ENCODE assay signal across 9 mouse cellular contexts in genomic region chr8:89042118-89042460, GRCm38 (mm10). TPM values are rescaled to one million over a fixed set of nuclear protein-coding genes. Genes with fewer than 3 reads are reported as not detected.
DNase-seq lines count a peak whose midpoint lies in the region; ATAC-seq and TF ChIP-seq lines count a peak whose summit lies in the region.
"Had no signal": no experiment of that assay in that cellular context is flagged by ENCODE, and none has a peak within 500 bp of the region (broad histone marks: within the 10 kb centered on the region; RNA-seq: fewer than 3 reads in every experiment).

No protein-coding gene starts in this region.

- peak overlapping the region; percentile 77 for H3K4me3 ChIP-seq in heart, embryonic 12.5 days
- H3K4me3 ChIP-seq in brown adipose tissue, adult 24 weeks (ENCODE audit: insufficient read depth, low read depth, low read length) = peak overlapping the region; percentile 56
- H3K4me3 ChIP-seq in heart, postnatal 0 days (ENCODE audit: low read depth, low read length) = peak overlapping the region; percentile 53
- H3K4me3 ChIP-seq in liver, embryonic 13.5 days (replicated peaks) = peak overlapping the region; percentile 56

- H3K4me2 ChIP-seq in heart, embryonic 12.5 days = peak overlapping the region; percentile 95
- peak overlapping the region; percentile 89 for H3K4me2 ChIP-seq in heart, postnatal 0 days (ENCODE audit: low read depth, low read length)
- H3K4me2 ChIP-seq in liver, embryonic 13.5 days = peak overlapping the region; percentile 55

- no peak for TF ChIP-seq CTCF in heart, postnatal 0 days (IDR thresholded peaks at IDR 0.05; ENCODE audit: low read depth)

- DNase-seq in heart, postnatal 25 days (ENCODE audit: low spot score) = no peak
- no peak for DNase-seq in heart, postnatal 0 days (ENCODE audit: low spot score)
- DNase-seq in liver, embryonic 13.5 days = no peak
- no peak for DNase-seq in adipocyte (ENCODE audit: low spot score)
- DNase-seq in spleen, postnatal 14 days (ENCODE audit: low spot score in 2 of 2) = no peak
- DNase-seq in cerebellum, postnatal 36 days = no peak

- no peaks in the 10 kb centered on the region for H3K9me3 ChIP-seq in heart, embryonic 12.5 days (replicated peaks)
- H3K9me3 ChIP-seq in heart, postnatal 0 days (replicated peaks; ENCODE audit: control insufficient read depth, low read length) = no peaks in the 10 kb centered on the region
- no peaks in the 10 kb centered on the region for H3K9me3 ChIP-seq in liver, embryonic 13.5 days (replicated peaks)

- peak overlapping the region; percentile 91 for H3K27ac ChIP-seq in heart, embryonic 12.5 days (ENCODE audit: poor library complexity, severe bottlenecking)
- no peak overlapping the region for H3K27ac ChIP-seq in brown adipose tissue, adult 24 weeks (replicated peaks; ENCODE audit: low read depth, low read length)
- peak overlapping the region; percentile 55 for H3K27ac ChIP-seq in heart, postnatal 0 days (ENCODE audit: low read depth)
- H3K27ac ChIP-seq in liver, embryonic 13.5 days = peak overlapping the region; percentile 64

- H3K36me3 ChIP-seq in heart, embryonic 12.5 days = no peaks in the 10 kb centered on the region
- H3K36me3 ChIP-seq in heart, postnatal 0 days (replicated peaks; ENCODE audit: control insufficient read depth, insufficient read depth, low read length) = no peaks in the 10 kb centered on the region
- H3K36me3 ChIP-seq in liver, embryonic 13.5 days = no peaks in the 10 kb centered on the region

- peaks cover 38% of the 10 kb centered on the region for H3K4me1 ChIP-seq in heart, embryonic 12.5 days (replicated peaks)
- 0 out of 2 replicates have a peak, but pooled peaks cover 3% of the 10 kb centered on the region for H3K4me1 ChIP-seq in brown adipose tissue, adult 24 weeks (ENCODE audit: control insufficient read depth, insufficient read depth, insufficient read length, low read length)
- peaks cover 18% of the 10 kb centered on the region; the same call in 1 of the 2 replicates for H3K4me1 ChIP-seq in heart, postnatal 0 days (ENCODE audit: control insufficient read depth, insufficient read depth)
- no peaks in the 10 kb centered on the region for H3K4me1 ChIP-seq in liver, embryonic 13.5 days (replicated peaks)

- under 1% methylated on average over 35 of the region's 35 CpGs for WGBS in heart, embryonic 12.5 days
- WGBS in heart, postnatal 0 days = under 1% methylated on average over 35 of the region's 35 CpGs
- under 1% methylated on average over 35 of the region's 35 CpGs for WGBS in liver, embryonic 13.5 days (ENCODE audit: insufficient replicate concordance)

- no peak for TF ChIP-seq EP300 in heart, postnatal 0 days (IDR thresholded peaks at IDR 0.05; ENCODE audit: low read depth)

- ATAC-seq in heart, embryonic 12.5 days (ENCODE audit: insufficient number of reproducible peaks, low FRiP score) = no peak
- peak; percentile 28; the same call in 1 of the 2 replicates for ATAC-seq in heart, postnatal 0 days (ENCODE audit: insufficient read depth, low read depth)
- no peak for ATAC-seq in liver, embryonic 13.5 days (ENCODE audit: low read depth)

- intact Hi-C loops in heart, postnatal 25 days (cut with DNase I) = no loop called here

- peak overlapping the region; percentile 94 for H3K9ac ChIP-seq in heart, embryonic 12.5 days
- H3K9ac ChIP-seq in heart, postnatal 0 days (replicated peaks; ENCODE audit: low read depth, low read length) = peak overlapping the region; percentile 49; the same call in 1 of the 2 replicates
- peak overlapping the region; percentile 66 for H3K9ac ChIP-seq in liver, embryonic 13.5 days

- peaks cover 16% of the 10 kb centered on the region for H3K27me3 ChIP-seq in heart, embryonic 12.5 days (replicated peaks)
- H3K27me3 ChIP-seq in heart, postnatal 0 days (ENCODE audit: control insufficient read depth, insufficient read depth, low read length) = peaks cover 94% of the 10 kb centered on the region
- peaks cover 95% of the 10 kb centered on the region for H3K27me3 ChIP-seq in liver, embryonic 13.5 days

RNA-seq across cellular contexts. Expression of gene Sall1, which starts 1.9 kb away (rescaled TPM):
- polyA plus RNA-seq in heart, embryonic 12.5 days (2016; fragmentation: Nextera tagmentation; extraction: Ambion mirVana) = 6.4 and 6.7 TPM in 2 replicates
- total RNA-seq in heart, postnatal 25 days (2021) = 1 to 10 TPM; 1.3 to 1.5 TPM
- polyA plus RNA-seq in brown adipose tissue, adult 24 weeks (2012; ENCODE audit: insufficient read depth, insufficient read length, missing spikeins) = not detected in 2 replicates
- 2.3 and 3.9 TPM in 2 replicates for total RNA-seq in heart, postnatal 0 days (2014; rRNA removed; ENCODE audit: low replicate concordance)
- polyA plus RNA-seq in heart, postnatal 0 days (2015; fragmentation: Nextera tagmentation; extraction: Ambion mirVana) = 1.6 and 2.0 TPM in 2 replicates
- 0.85 and 1.0 TPM in 2 replicates for polyA plus RNA-seq in liver, embryonic 13.5 days (2015; fragmentation: Nextera tagmentation; extraction: Ambion mirVana)
- total RNA-seq: MEL had no signal
